Mouse (Mus musculus) bone marrow macrophage, adult 2 months (primary cell): ENCODE data around the gene Ugt1a6b.

Source experiments
- CTCF ChIP-seq: IDR thresholded peaks from 2 replicates; pipeline ENCODE4 v1.5.1; 2012; ENCODE audit warnings: low read depth, mild to moderate bottlenecking, low read length, moderate library complexity
- POLR2A ChIP-seq: IDR thresholded peaks from 2 replicates; pipeline ENCODE4 v1.6.1; 2012; ENCODE audit warnings: mild to moderate bottlenecking, low read depth, low read length, borderline replicate concordance

DNA sequence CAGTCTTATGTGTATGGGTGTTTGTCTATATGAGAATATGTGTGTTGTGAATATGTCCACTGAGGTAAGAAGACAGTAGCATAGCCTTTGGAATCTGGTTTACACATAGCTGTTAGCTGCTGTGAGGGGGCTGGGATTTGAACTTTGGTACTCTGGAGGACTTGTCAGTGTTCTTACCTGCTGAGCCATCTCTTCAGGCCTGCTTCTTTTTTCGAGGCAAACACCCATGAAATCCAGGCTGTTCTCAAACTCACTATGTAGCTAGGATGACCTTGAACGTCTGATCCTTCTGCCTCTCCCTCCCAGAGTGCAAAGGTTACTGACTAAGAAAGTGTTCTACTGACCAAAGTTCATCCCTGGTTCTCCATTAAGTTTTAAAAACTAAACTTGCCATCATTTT, 2.6 kb downstream of the Ugt1a6b start:
- TF ChIP-seq CTCF (no peak), POLR2A (no peak)
